Mouse (Mus musculus) embryo, embryonic 10.5 days (tissue): ENCODE data around the gene Ngdn.
"Not testable (repeated sequence)": the region's sequence is repeated elsewhere in the genome, so short reads cannot be mapped to it uniquely, and the experiment has no call there.

ENCODE experiments used
- DNase-seq: peaks from one replicate; pipeline ENCODE4 v3.0.0-alpha.2; 2015; ENCODE audit warnings: low spot score

Ngdn gene

DNA sequence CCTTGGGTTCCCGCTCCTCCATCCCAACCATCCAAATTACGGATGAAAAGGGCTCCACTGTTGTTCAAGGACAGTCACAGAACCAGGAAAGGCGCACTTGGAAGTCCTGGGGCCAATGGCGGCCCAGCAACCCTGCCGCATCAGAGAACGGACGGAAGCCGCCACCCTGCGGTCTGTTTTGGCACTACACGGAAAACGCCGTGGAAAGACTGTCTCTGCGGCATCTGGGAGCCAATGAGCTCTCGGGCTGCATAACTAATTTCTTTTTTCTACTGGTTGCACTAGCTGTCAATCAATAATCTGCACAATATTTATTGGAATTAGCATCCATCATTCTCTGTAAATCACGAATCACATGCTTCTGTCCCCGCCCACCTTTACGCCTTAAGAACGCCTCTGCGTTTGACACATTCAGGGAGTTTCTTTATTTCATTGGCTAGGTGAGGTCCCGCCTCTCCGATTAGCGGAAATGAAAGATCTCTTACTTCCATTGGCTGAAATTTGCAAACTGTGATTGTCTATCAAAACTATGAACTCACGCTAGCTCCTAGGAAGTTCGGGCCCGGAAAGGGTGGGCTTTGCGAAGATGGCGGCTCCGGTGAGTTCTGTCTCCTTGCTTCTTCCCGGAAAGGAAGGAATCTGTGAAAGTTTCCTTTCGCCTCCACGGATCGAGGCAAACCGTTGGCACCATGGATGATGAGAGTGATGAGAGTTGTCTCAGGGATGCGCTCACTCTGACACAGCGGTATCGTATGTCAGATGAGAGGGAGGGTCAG lies at the start of gene Ngdn:
Gene Ngdn, plus strand, starts transcription at position 464 of the 776 bp plus-strand sequence.
- DNase-seq: peak; percentile 100

DNA sequence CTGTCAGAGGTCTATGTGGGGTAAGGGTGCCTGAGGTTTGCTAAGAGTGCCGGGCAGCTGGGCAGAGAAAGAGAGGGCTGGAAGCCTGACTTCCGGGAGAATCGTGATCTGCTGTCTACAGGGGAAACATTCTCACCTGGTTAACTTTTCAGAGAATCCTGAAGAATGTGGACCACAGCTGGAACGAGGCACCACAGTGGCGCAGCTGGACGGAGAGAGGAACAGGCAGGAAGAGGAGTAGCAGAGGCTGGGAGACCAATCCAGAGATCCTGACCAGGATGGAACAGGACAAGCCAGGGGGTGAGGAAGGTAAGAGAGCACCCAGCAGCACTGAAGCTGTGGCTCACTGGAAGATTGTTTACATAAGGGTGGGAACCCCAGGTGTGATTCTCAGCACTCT lies 49.6 kb upstream of the Ngdn start:
- DNase-seq: no peak

DNA sequence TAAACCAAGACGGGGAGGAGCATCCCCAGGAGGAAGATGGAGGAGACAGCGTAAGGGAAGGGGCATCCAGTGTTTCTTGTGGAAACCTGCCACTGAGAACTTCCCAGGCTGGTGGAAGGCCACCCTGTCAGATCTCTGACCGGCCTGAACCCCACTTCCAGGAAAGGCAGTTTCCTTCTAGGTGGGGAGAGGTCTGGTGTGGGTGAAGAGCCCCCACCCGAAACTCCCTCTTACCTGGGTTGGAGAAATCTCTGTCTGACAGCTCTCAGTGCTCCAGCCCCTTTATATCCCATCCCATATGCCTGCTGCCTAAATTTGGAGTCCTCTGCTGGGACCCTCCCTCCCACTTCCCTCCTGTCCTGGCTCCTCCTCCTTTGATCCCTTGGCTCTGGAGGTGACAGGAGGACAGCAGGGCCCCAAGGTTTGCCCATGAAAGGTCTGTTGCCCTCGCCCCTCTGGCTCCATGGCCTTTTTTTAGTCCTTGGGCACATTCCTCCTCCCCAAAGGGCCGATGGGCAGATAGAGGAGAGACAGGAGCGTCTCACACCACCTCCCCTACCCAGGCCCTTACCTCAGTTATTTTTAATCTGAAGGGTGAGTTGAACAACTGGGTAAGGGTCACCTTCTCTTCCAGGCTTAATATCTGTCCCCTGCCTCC lies 48.8 kb upstream of the Ngdn start, which contains the start of gene Myh6:
Gene Myh6, minus strand, starts transcription at position 608 of the 658 bp plus-strand sequence.
- no peak for DNase-seq

DNA sequence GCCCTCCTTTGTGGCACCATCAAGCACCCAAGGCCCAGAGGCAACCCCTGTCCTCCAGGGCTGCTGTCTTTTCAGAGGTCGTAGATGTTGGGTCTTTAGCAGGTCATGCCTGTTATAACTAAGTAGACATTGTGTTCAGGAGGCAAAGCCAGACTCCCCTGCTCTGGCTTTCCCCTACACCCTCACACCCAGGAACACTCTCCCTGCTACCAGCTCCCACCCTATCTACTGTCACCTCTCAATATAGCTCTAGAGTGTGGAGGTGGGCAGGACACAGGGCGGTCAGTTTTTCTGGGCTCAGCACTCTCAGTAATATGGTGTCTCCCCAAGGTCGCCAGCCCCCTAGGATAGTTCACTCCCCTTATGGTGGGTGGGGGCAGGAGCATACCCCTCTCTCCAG lies 47.4 kb upstream of the Ngdn start:
- DNase-seq: no peak

DNA sequence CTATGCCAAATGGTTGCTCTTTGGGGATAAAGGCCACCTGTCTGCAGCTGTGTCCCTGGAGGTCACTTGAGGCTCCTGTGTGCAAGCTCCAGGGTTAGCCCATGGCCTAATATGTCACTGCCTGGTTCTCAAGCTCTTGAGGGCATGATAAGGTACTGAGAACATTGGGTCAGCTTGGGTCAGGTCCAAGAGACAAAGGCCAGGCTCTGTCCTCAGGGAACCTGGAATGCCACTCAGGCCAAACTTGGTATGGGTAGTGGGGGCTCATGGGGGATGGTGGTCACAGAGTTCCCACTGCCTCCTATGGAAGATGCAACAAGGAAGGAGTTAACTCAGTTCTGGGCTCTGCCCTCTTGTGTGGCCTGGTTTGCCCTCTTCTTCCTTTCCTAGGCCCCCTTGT lies 46.9 kb upstream of the Ngdn start:
- no peak for DNase-seq

DNA sequence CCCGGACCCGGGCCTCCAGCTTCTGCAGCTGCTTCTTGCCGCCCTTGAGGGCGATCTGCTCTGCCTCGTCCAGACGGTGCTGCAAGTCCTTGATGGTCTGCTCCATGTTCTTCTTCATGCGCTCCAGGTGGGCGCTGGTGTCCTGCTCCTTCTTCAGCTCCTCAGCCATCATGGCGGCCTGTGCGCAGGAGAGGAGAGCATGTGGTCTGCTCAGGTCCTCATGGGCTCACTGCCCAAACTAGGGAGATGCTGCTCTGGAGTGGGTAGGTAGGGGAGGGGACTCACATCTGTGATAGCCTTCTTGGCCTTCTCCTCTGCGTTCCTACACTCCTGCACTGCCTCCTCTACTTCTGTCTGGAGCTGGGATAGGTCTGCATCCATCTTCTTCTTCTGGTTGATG lies 42.5 kb upstream of the Ngdn start:
- not testable (repeated sequence) for DNase-seq

DNA sequence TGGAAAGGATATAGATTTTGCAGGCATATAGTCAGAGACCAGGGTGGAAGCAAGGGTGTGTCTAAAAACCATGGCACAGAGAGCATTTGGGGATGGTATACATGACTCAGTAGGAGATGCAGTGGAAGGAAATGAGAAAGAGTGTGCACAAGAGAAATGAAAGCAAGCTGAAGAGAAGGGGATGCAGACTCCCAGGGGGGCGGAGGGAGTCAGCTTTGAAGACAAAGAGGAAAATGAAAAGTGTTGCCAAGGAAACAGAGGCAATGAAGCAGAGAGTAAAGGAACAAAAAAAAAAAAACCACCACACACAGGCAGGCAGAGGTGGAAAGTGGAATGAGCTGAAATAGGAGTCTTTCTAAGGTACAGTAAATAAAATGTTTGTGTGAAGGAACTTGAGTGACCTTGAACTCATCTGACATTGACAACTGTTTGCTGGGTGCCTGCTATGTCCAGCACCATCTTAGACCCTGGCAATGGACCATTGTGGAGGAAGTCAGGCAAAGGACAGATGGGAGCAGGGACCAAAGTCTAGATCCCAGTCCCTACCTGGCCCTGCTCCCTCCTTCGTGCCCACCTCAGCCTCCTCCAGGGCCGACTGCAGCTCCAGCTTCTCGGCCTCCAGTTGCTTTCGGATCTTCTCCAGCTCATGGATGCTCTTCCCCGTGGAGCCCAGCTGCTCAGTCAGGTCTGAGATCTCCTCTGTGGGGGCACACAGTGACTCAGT lies 41.0 kb upstream of the Ngdn start:
- DNase-seq: peak; percentile 31

DNA sequence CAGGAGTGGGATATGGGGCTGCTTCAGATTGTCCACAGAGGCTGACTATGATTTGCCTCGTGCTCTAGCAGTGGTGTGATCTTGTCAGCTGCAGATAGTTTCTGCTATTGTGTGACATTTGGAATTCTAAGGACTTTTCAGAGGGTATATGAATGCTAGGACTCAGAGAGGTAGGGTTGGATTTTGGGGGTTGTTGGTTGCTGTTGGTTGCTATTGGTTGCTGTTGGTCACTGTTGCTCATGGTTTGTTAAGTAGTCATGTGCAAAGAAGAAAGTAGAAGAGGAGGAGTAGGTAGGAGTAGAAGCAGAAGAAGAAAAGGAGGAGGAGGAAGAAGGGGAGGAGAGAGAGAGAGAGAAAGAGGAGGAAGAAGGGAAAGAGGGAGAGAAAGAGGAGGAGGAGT lies 38.6 kb upstream of the Ngdn start, which contains the start of gene Gm17428:
Gene Gm17428, plus strand, starts transcription at position 301 of the 400 bp plus-strand sequence.
- no peak for DNase-seq

DNA sequence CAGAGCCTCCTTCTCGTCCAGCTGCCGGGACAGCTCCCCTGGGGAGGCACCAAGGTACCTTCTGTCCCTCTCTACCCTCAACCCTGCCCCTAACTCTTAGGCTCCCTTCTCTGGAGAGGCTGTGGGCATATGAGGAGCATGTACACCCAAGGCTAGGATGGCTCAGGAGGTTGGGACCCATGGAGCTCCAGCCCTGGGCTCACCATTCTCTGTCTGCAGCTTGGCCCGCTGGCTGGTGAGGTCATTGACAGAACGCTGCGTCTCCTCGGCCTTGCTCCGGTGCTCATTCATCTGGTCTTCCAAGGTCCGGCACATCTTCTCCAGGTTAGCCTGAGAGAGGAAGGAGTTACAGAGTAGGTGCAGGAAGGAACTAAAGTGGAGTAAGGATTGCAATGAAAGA lies 36.6 kb upstream of the Ngdn start:
- DNase-seq: no peak

DNA sequence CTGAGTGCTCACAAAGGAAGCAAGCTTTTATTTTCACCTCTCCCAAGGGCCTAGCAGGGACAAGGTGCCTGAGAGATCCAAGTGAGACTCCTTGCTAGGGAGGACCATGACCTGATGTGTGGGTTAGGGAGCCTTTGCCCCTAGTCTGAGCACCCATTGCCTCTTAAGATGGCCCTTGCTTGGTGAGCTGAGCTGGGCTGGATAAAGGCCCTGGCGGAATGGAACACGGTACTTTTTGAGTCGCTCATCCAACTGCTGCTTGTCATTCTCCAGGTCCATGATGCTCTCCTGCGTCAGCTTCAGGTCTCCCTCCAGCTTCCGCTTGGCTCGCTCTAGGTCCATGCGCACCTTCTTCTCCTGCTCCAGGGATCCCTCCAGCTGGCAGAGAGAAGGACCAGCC lies 33.3 kb upstream of the Ngdn start:
- no peak for DNase-seq

DNA sequence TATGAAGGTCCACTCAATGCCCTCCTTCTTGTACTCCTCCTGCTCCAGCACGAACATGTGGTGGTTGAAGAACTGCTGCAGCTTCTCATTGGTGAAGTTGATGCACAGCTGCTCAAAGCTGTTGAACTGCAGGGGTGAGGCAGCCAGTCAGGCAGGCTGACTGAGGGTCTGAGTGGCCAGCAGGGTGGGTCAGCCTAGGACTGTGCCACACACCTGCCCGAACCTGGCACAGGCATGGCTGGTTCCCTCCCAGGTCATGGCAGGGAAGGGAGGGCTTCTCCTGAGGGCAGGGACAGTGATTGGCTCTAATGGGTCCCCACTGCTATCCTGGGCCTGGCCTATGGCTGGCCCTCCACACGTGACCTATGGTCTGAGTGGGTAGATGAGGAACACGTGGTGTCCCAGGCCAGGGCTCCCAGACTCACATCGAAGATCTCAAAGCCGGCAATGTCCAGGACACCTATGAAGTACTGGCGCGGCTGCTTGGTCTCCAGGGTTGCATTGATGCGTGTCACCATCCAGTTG lies 26.8 kb upstream of the Ngdn start:
- DNase-seq: not testable (repeated sequence)

DNA sequence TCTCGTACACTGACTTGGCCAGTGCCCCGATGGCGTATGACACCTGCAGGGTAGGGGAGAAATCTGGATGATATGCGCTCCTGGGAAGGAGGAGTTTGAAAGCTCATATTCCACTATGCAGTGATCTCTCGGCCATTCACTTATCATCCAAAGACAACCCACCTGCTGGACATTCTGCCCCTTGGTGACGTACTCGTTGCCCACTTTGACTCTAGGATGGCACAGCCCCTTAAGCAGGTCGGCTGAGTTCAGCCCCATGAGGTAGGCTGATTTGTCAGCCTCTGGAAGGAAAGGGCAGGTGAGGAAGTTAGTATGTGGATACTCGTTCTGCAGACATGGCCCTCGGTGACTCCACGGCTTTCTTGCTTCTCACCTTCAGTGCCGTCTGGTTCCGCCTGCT lies 26.4 kb upstream of the Ngdn start:
- DNase-seq: no peak

DNA sequence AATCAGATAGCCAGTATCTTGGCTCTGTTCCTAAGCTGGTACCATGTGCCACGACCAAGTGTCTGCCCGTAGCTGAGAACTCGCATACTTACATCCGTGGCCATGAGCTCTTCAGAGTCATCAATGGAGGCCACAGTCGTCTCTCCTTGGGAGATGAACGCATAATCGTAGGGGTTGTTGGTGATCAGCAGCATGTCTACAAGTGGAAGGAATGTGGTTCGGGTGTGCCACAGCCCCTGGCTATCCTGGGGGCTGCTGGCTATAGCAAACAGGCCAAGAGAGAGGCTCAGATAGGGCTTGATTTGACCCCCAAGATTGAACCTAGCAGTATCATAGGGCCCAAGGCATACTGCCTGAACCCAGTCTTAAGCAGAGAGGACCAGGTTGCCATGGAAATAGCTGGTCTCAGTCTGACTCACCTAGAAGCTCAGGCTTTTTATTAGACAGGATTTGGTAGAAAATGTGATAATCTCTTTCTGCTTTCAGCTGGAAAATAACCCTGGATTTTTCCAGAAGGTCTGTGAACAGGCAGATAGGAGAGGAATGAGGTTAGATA lies 25.3 kb upstream of the Ngdn start:
- DNase-seq: no peak

DNA sequence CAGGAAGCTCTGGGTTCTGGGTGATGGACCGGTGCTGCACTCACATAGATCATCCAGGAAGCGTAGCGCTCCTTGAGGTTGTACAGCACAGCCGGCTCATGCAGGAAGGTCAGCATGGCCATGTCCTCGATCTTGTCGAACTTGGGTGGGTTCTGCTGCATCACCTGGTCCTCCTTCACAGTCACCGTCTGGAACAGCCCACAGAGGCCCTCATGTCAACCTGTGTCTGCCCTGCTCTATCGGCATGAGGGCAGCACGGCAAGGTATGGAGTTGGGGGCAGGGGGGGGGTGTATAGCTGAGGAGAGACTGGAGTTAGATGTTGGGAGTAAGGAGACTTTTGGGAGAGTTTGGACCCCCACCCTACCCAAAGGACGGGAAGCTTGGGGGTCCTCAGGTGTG lies 23.1 kb upstream of the Ngdn start:
- no peak for DNase-seq

DNA sequence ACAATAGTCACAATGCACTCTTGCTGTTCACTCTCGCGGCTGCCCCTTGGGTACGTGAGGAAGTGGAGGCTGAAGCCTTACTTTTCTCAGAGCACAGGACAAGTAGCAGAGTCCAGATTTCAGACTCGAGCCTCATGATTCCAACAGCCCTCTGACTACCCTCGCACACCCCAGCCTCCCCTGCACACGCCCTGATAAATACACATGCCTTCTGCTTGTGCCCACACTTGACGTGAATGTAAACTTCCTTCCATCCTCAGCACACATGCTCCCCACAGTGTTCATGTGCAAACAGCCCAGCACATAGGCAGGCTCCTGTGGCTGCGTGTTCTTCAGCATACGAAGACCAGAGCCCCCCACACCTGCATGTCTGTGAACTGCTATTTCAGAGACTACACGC lies 21.6 kb upstream of the Ngdn start:
- DNase-seq: no peak

DNA sequence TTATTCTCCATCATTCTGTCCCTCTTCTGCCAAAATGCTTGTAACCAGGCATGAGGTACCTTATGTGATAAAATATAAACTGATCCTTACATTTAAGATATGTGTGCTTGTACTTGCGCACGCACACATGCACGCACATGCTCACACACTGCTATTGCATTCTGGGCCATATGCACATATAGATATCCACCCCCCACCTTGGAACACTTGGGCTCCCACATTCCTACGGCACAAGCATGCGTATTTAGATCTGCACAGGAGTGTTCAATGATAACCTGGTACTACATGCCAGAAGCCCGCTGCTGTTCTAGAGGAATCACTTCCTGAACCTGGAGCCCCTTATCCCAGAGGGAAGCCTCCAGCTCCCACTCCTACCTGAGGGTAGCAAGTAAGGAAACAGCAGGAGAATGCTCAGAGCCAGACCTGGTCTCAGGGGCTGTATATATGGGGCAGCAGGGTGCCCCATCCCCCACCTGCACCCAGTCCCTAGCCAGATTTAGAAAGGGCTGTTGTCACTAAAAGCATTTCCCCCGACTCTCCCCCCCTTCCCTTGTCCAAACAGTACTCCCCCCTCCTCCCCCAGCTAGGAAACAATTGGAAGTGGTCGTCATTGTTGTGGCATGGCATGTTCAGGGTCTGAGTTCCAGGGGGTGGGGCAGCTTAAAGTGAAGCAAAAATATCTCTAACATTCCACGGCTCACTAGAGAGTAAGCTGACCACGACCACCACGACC lies 21.0 kb upstream of the Ngdn start, which contains the start of gene Myh7:
Gene Myh7, minus strand, starts transcription at position 491 of the 733 bp plus-strand sequence.
- no peak for DNase-seq

DNA sequence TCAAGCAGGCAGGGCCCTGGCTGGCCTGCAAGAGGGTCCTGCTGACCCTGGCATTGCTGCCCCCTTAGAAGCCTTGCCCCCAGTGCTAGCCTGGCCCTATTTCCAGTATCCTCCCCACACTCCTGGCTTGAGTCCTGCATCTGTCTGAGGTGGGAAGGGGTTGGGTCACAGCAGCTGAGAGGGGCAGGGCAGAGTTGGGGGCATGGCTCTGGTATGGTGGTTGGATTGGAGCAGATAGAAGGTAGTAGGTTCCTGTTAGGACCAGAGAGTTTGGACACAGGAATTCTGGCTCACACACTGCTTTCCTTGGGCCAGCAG lies 20.4 kb upstream of the Ngdn start:
- DNase-seq: no peak

DNA sequence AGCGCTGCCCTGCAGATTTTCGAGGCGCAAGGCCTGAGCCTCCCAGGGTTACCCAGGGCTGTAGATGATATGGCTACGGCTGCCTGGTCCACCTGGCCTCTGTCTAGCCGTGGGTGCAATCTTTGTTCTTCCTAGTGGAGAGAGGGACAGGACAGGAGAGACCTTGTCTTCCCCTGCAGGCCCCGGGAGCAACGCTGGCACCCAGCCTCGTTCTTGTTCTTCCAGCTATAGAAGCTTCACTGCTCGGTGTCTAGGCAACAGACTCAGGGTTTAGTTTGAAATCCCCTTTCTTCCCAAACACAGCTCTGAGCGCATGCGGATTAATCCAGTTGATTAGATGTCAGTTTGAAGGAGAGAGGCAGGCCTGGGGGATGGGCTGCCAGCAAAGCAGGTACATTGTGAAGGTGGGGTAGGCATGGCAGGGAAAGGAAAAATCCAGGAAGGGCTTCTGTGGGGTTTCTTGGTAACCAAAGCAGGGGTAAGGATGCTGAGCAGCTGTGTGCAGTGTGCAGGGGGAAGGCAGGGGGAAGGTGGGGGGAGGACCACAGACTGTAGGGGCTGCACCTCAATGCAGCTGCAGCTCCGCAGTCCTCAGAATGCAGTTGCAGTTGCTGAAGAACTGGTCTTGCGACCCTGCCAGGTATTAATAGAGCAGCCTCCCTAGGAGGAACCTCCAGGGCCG lies 19.7 kb upstream of the Ngdn start:
- peak; percentile 53 for DNase-seq

DNA sequence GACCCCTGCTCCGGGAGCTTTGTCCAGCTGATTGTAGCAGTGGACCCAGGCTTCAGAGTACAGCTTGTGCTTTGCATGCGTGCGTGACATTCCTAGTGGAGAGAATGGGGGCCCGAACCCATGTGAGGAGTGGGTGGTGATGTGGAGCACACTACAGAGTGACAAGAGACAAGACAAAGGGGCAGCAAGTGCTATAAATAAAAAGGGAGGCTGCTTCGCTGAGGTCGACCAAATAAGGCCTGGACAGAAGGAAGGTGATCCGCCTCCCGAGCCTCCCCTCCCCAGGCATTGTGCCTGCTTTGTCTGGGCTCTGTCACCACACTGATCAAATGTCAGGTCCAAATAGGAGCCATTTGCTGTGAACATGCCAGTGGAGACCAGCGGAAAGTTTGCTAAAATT lies 18.5 kb upstream of the Ngdn start:
- no peak for DNase-seq

DNA sequence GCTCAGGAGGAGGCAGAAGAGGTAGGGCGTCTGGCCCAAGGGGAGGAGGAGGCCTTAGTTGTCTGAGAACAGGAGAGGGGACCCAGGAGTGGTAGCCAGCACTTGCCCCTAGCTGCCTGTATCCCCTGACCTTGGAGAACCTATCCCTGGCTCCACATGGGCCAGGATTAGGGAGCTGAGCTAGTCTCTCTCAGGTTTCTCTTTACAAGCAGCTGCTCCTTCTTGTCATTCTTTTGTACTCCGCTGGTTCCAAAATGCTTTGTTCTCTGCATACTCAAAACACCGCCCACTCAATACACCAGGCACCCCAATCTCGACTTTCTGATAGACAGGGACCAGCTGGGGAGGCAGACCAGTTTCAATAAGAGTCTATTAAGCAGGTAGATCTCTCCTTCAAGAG lies 18.0 kb upstream of the Ngdn start:
- DNase-seq: no peak

DNA sequence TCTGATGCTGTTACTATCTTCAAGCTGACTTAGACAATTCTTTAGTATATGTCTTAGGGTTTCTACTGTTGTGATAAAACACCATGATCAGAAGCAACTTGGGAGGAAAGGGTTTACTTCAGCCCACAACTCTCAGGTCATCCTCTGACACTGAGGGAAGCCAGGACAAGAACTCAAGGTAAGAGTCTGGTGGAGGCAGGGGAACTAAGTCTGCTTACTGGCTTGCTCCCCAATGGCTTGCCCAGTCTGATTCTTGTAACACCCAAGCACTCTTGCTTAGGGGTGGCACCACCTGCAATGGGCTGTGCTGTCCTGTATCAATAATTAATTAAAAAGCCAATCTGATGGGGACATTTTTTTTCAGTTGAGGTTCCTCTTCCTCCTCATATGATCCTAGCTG lies 16.6 kb upstream of the Ngdn start:
- no peak for DNase-seq
